Mouse (Mus musculus): ENCODE results near the gene Nr4a2.

- TF ChIP-seq CTCF (IDR thresholded peaks at IDR 0.05; ENCODE audit: low read depth) (no peak), EP300 (optimal IDR thresholded peaks at IDR 0.05) (no peak)
These were observed 41.6 kb upstream of the Nr4a2 start for GRCm38 (mm10) chr2:57165416-57165815.

All from stomach, postnatal 0 days (tissue).